Comparison of ENCODE assay signal across 8 mouse cellular contexts in genomic region chr12:111945115-111945514, GRCm38 (mm10). TPM values are rescaled to one million over a fixed set of nuclear protein-coding genes. Genes with fewer than 3 reads are reported as not detected.
DNase-seq lines count a peak whose midpoint lies in the region; ATAC-seq lines count a peak whose summit lies in the region.

No protein-coding gene starts in this region.

- no peaks in the 10 kb centered on the region for H3K9me3 ChIP-seq in midbrain, embryonic 10.5 days (replicated peaks)
- no peaks in the 10 kb centered on the region for H3K9me3 ChIP-seq in midbrain, embryonic 16.5 days (replicated peaks; ENCODE audit: control insufficient read depth, low read length, poor library complexity, severe bottlenecking)
- H3K9me3 ChIP-seq in heart, embryonic 13.5 days, result no peaks in the 10 kb centered on the region
- H3K9me3 ChIP-seq in limb, embryonic 12.5 days, result no peaks in the 10 kb centered on the region

- ATAC-seq in midbrain, embryonic 16.5 days, result no peak
- peak; percentile 8; the same call in 1 of the 2 replicates for ATAC-seq in heart, embryonic 13.5 days (ENCODE audit: extremely low read depth, insufficient number of reproducible peaks, low FRiP score, low TSS enrichment)
- ATAC-seq in limb, embryonic 12.5 days (ENCODE audit: insufficient number of reproducible peaks, insufficient read depth, low FRiP score, low TSS enrichment, low read depth), result no peak

- WGBS in midbrain, embryonic 10.5 days, result 79% methylated on average over 8 of the region's 8 CpGs
- WGBS in midbrain, embryonic 16.5 days, result 78% methylated on average over 8 of the region's 8 CpGs
- 15% methylated on average over 8 of the region's 8 CpGs for WGBS in heart, embryonic 13.5 days
- WGBS in limb, embryonic 12.5 days, result 53% methylated on average over 8 of the region's 8 CpGs

- H3K27ac ChIP-seq in midbrain, embryonic 10.5 days (replicated peaks), result peak overlapping the region; percentile 29
- H3K27ac ChIP-seq in midbrain, embryonic 16.5 days (ENCODE audit: low read length), result no peak overlapping the region
- H3K27ac ChIP-seq in heart, embryonic 13.5 days (replicated peaks), result peak overlapping the region; percentile 96
- peak overlapping the region; percentile 79 for H3K27ac ChIP-seq in limb, embryonic 12.5 days

- no peak overlapping the region for H3K4me3 ChIP-seq in midbrain, embryonic 10.5 days
- no peak overlapping the region for H3K4me3 ChIP-seq in midbrain, embryonic 16.5 days (ENCODE audit: low read depth, low read length)
- 0 out of 2 replicates have a peak overlapping the region, but pooled peaks have one; percentile 5 for H3K4me3 ChIP-seq in heart, embryonic 13.5 days
- H3K4me3 ChIP-seq in limb, embryonic 12.5 days (replicated peaks), result no peak overlapping the region

- peaks cover 18% of the 10 kb centered on the region for H3K4me1 ChIP-seq in midbrain, embryonic 10.5 days
- no peaks in the 10 kb centered on the region for H3K4me1 ChIP-seq in midbrain, embryonic 16.5 days (ENCODE audit: control insufficient read depth, insufficient read depth, low read length)
- H3K4me1 ChIP-seq in heart, embryonic 13.5 days, result peaks cover 34% of the 10 kb centered on the region
- peaks cover 22% of the 10 kb centered on the region for H3K4me1 ChIP-seq in limb, embryonic 12.5 days (replicated peaks)

- no peak for DNase-seq in midbrain, embryonic 10.5 days (ENCODE audit: low spot score)
- peak; percentile 53 for DNase-seq in skeletal muscle tissue, adult 2 months (ENCODE audit: low read depth, low spot score)
- no peak for DNase-seq in frontal cortex, adult 2 months (ENCODE audit: extremely low spot score in 1 of 2, low spot score in 1 of 2)
- DNase-seq in frontal cortex, postnatal 14 days (ENCODE audit: low spot score in 2 of 2), result no peak
- no peak for DNase-seq in urinary bladder, postnatal 36 days (ENCODE audit: low spot score in 2 of 2)

- no peaks in the 10 kb centered on the region for H3K36me3 ChIP-seq in midbrain, embryonic 10.5 days
- H3K36me3 ChIP-seq in midbrain, embryonic 16.5 days (ENCODE audit: control insufficient read depth, insufficient read depth, low read length), result no peaks in the 10 kb centered on the region
- no peaks in the 10 kb centered on the region for H3K36me3 ChIP-seq in heart, embryonic 13.5 days
- H3K36me3 ChIP-seq in limb, embryonic 12.5 days, result no peaks in the 10 kb centered on the region

- no peak overlapping the region for H3K4me2 ChIP-seq in midbrain, embryonic 16.5 days (ENCODE audit: low read length)
- peak overlapping the region; percentile 51 for H3K4me2 ChIP-seq in heart, embryonic 13.5 days
- H3K4me2 ChIP-seq in limb, embryonic 12.5 days, result no peak overlapping the region

- H3K9ac ChIP-seq in midbrain, embryonic 16.5 days (ENCODE audit: low read depth, low read length), result no peak overlapping the region
- peak overlapping the region; percentile 58 for H3K9ac ChIP-seq in heart, embryonic 13.5 days
- H3K9ac ChIP-seq in limb, embryonic 12.5 days (replicated peaks), result no peak overlapping the region

- no peaks in the 10 kb centered on the region for H3K27me3 ChIP-seq in midbrain, embryonic 10.5 days (ENCODE audit: low read depth, poor library complexity, severe bottlenecking)
- H3K27me3 ChIP-seq in midbrain, embryonic 16.5 days (ENCODE audit: control insufficient read depth, insufficient read depth, low read depth, low read length), result no peaks in the 10 kb centered on the region
- no peaks in the 10 kb centered on the region for H3K27me3 ChIP-seq in heart, embryonic 13.5 days (replicated peaks)
- no peaks in the 10 kb centered on the region for H3K27me3 ChIP-seq in limb, embryonic 12.5 days

RNA-seq across cellular contexts. Expression of gene Atp5mpl, which starts 21.7 kb away (rescaled TPM):
- 559 and 585 TPM in 2 replicates for polyA plus RNA-seq in midbrain, embryonic 10.5 days (2016; fragmentation: Nextera tagmentation; extraction: Ambion mirVana)
- polyA plus RNA-seq in midbrain, embryonic 16.5 days (2015; fragmentation: Nextera tagmentation; extraction: Ambion mirVana), result 624 and 659 TPM in 2 replicates
- 1,511 and 1,650 TPM in 2 replicates for polyA plus RNA-seq in heart, embryonic 13.5 days (2015; fragmentation: Nextera tagmentation; extraction: Ambion mirVana)
- polyA plus RNA-seq in limb, embryonic 12.5 days (2016; fragmentation: Nextera tagmentation; extraction: Ambion mirVana), result 648 and 683 TPM in 2 replicates
- 259 and 293 TPM in 2 replicates for polyA plus RNA-seq in frontal cortex, adult 2 months (2012; rRNA removed)

RNA-seq across cellular contexts. Expression of gene Tdrd9, which starts 26.2 kb away (rescaled TPM):
- 1.0 TPM in 2 replicates for polyA plus RNA-seq in midbrain, embryonic 10.5 days (2016; fragmentation: Nextera tagmentation; extraction: Ambion mirVana)
- 0.29 and 0.39 TPM in 2 replicates for polyA plus RNA-seq in midbrain, embryonic 16.5 days (2015; fragmentation: Nextera tagmentation; extraction: Ambion mirVana)
- polyA plus RNA-seq in heart, embryonic 13.5 days (2015; fragmentation: Nextera tagmentation; extraction: Ambion mirVana), result 0.07 and 0.19 TPM in 2 replicates
- 0.97 and 1.4 TPM in 2 replicates for polyA plus RNA-seq in limb, embryonic 12.5 days (2016; fragmentation: Nextera tagmentation; extraction: Ambion mirVana)
- polyA plus RNA-seq in frontal cortex, adult 2 months (2012; rRNA removed), result 0.84 and 1.3 TPM in 2 replicates

RNA-seq across cellular contexts. Expression of gene Rd3l, which starts 36.0 kb away (rescaled TPM):
- polyA plus RNA-seq in midbrain, embryonic 10.5 days (2016; fragmentation: Nextera tagmentation; extraction: Ambion mirVana), result not detected in 2 replicates
- polyA plus RNA-seq in midbrain, embryonic 16.5 days (2015; fragmentation: Nextera tagmentation; extraction: Ambion mirVana), result not detected in 2 replicates
- 0.59 and 0.95 TPM in 2 replicates for polyA plus RNA-seq in heart, embryonic 13.5 days (2015; fragmentation: Nextera tagmentation; extraction: Ambion mirVana)
- not detected in 2 replicates for polyA plus RNA-seq in limb, embryonic 12.5 days (2016; fragmentation: Nextera tagmentation; extraction: Ambion mirVana)
- polyA plus RNA-seq in frontal cortex, adult 2 months (2012; rRNA removed), result 3.1 and 3.7 TPM in 2 replicates

RNA-seq across cellular contexts. Expression of gene Ppp1r13b, which starts 37.2 kb away (rescaled TPM):
- polyA plus RNA-seq in midbrain, embryonic 10.5 days (2016; fragmentation: Nextera tagmentation; extraction: Ambion mirVana), result 3.5 and 4.9 TPM in 2 replicates
- polyA plus RNA-seq in midbrain, embryonic 16.5 days (2015; fragmentation: Nextera tagmentation; extraction: Ambion mirVana), result 37.9 and 42.9 TPM in 2 replicates
- 12.4 and 12.5 TPM in 2 replicates for polyA plus RNA-seq in heart, embryonic 13.5 days (2015; fragmentation: Nextera tagmentation; extraction: Ambion mirVana)
- 11.5 and 13.0 TPM in 2 replicates for polyA plus RNA-seq in limb, embryonic 12.5 days (2016; fragmentation: Nextera tagmentation; extraction: Ambion mirVana)
- polyA plus RNA-seq in frontal cortex, adult 2 months (2012; rRNA removed), result 37.6 and 37.9 TPM in 2 replicates
